Mouse (Mus musculus): ENCODE measurements around the gene Ggps1. TPM values are rescaled to one million over a fixed set of nuclear protein-coding genes. Genes with fewer than 3 reads are reported as not detected.

The Ggps1 gene
- polyA plus RNA-seq, 1 experiment from 2014 or later: 50.2 TPM

DNA sequence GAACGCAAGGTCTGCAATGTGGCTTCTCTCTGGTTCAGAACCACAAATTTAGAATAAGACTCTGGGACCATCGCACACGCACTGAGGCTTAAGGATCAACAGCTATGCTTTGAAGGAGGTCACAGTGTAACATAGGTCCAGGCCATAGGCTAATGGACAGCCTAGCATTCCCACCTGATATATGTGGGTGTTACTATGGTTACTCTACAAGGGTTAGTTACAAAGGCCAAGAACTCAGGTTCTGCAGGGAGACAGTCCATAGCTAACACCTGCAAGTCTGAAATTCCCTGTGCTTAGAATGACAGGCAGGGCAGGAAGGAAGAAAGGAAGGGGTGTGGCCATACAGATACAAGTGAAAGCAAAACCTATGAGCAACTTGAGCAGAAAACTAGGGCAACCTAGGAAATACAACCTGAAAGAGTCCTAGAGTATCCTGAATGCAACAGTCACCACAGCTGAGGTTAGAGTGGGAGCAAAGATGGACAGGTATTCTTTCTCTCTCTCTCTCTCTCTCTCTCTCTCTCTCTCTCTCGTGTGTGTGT is 51.8 kb downstream of the Ggps1 start:
- Histone ChIP-seq H3K9me3 (ENCODE audit: control insufficient read depth, low read length) (no peaks in the 10 kb centered on the region), H3K36me3 (ENCODE audit: control insufficient read depth, insufficient read depth, low read length) (peaks cover 48% of the 10 kb centered on the region), H3K9ac (ENCODE audit: low read depth, low read length) (no peak overlapping the region), H3K27ac (replicated peaks; ENCODE audit: low read depth, low read length) (no peak overlapping the region), H3K4me1 (ENCODE audit: control insufficient read depth, insufficient read depth, low read length) (no peaks in the 10 kb centered on the region), H3K27me3 (replicated peaks; ENCODE audit: control insufficient read depth, insufficient read depth, low read length) (no peaks in the 10 kb centered on the region), H3K4me3 (ENCODE audit: low read depth, low read length) (no peak overlapping the region), H3K4me2 (ENCODE audit: low read depth, low read length) (no peak overlapping the region)
- DNase-seq (ENCODE audit: low spot score) (no peak), ATAC-seq (ENCODE audit: low read depth) (no peak)
- WGBS: 94% methylated on average over 4 of the region's 4 CpGs

DNA sequence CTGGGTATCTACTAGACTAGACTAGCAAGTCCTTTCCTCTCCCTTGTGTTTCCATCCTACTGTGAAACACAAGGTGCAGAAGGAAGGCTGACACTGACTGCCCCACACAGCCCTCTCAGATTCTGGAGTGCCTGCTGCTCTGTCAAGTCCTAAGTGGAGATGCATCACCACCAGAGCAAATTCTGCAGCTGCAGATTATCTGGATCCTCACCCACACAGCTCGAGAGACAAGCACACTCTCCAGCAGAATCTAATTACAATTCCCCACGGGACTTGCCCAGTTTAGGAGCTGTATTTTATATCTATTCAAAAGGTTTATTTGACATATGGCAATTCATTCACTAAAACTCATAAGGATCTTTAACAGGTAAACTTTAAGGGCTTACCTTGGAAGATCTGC is 57.2 kb downstream of the Ggps1 start:
- peaks cover 62% of the 10 kb centered on the region for H3K36me3 ChIP-seq (ENCODE audit: control insufficient read depth, insufficient read depth, low read length)
- H3K4me1 ChIP-seq (ENCODE audit: control insufficient read depth, insufficient read depth, low read length): no peaks in the 10 kb centered on the region
- 58% methylated on average over 2 of the region's 2 CpGs for WGBS
- no peak overlapping the region for H3K4me3 ChIP-seq (ENCODE audit: low read depth, low read length)
- no peak overlapping the region for H3K4me2 ChIP-seq (ENCODE audit: low read depth, low read length)
- no peak overlapping the region for H3K9ac ChIP-seq (ENCODE audit: low read depth, low read length)
- no peaks in the 10 kb centered on the region for H3K9me3 ChIP-seq (ENCODE audit: control insufficient read depth, low read length)
- DNase-seq (ENCODE audit: low spot score) (no peak), ATAC-seq (ENCODE audit: low read depth) (no peak)
- H3K27me3 ChIP-seq (replicated peaks; ENCODE audit: control insufficient read depth, insufficient read depth, low read length): no peaks in the 10 kb centered on the region
- H3K27ac ChIP-seq (replicated peaks; ENCODE audit: low read depth, low read length): no peak overlapping the region

DNA sequence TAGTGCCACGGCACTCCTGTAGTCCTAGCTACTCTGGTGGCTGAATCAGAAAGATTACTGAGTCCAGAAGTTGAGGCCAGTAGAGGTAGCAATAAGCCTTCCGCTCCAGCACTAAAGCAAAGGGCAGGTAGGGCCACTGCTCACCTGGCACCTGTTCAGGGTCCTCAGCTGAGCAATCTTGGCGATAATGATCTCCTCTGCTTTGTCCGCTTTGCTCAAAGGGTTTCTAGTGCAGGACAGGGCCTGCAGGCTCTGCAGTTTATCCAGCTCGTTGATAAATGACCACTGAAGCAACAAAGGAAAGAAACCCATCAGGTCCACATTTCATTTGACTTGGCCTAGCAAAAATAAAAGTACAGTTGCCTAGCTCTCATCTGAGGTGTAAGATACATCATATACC is 58.3 kb downstream of the Ggps1 start:
- Histone ChIP-seq H3K36me3 (ENCODE audit: control insufficient read depth, insufficient read depth, low read length) (peaks cover 71% of the 10 kb centered on the region), H3K4me3 (ENCODE audit: low read depth, low read length) (no peak overlapping the region), H3K27ac (replicated peaks; ENCODE audit: low read depth, low read length) (no peak overlapping the region), H3K27me3 (replicated peaks; ENCODE audit: control insufficient read depth, insufficient read depth, low read length) (no peaks in the 10 kb centered on the region), H3K4me2 (ENCODE audit: low read depth, low read length) (no peak overlapping the region), H3K9ac (ENCODE audit: low read depth, low read length) (no peak overlapping the region), H3K4me1 (ENCODE audit: control insufficient read depth, insufficient read depth, low read length) (no peaks in the 10 kb centered on the region), H3K9me3 (ENCODE audit: control insufficient read depth, low read length) (no peaks in the 10 kb centered on the region)
- no peak for DNase-seq (ENCODE audit: low spot score)
- ATAC-seq (ENCODE audit: low read depth): no peak
- WGBS: 96% methylated on average over 5 of the region's 5 CpGs

DNA sequence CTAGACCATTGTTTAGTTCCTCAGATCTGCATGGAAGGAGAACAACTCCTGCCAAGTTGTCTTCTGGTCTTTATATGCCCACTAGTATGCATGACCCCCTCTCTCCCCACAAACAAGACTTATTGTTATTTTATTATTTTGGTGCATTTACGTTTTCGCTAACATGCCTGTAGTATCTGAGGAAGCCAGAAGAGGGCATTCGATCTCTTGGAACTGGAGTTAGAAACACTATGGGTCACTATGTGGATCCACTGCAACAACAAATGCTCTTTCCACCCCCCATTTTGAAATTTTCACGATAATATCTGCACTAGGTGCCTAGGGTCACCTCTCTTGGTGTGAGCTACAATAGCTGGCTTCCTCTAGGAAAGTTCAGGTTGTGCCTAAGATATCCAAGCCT is 59.2 kb downstream of the Ggps1 start:
- no peak overlapping the region for H3K27ac ChIP-seq (replicated peaks; ENCODE audit: low read depth, low read length)
- no peak overlapping the region for H3K9ac ChIP-seq (ENCODE audit: low read depth, low read length)
- H3K36me3 ChIP-seq (ENCODE audit: control insufficient read depth, insufficient read depth, low read length): peaks cover 76% of the 10 kb centered on the region
- ATAC-seq (ENCODE audit: low read depth): no peak
- no peaks in the 10 kb centered on the region for H3K27me3 ChIP-seq (replicated peaks; ENCODE audit: control insufficient read depth, insufficient read depth, low read length)
- no peak overlapping the region for H3K4me3 ChIP-seq (ENCODE audit: low read depth, low read length)
- H3K4me2 ChIP-seq (ENCODE audit: low read depth, low read length): no peak overlapping the region
- WGBS: 79% methylated on average over 4 of the region's 4 CpGs
- no peak for DNase-seq (ENCODE audit: low spot score)
- no peaks in the 10 kb centered on the region for H3K4me1 ChIP-seq (ENCODE audit: control insufficient read depth, insufficient read depth, low read length)
- no peaks in the 10 kb centered on the region for H3K9me3 ChIP-seq (ENCODE audit: control insufficient read depth, low read length)

DNA sequence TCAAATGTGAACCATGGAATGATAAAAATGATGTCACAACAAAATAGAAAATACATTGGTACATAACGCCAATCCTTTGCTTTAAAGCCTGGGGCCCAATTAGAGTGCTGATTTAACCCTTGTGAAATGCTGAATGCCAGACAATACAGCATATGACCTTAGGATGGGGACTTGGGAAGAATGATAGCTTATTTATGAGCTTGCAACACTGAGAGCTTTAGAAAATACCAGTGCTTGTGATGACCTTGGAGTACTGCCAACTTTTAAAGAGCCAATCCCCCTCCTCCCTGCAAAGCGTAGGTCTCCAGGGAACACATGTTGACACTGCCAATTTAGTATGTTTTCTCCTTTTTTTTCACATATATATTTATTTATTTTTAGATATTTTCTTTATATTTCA is 60.6 kb downstream of the Ggps1 start:
- peaks cover 82% of the 10 kb centered on the region for H3K36me3 ChIP-seq (ENCODE audit: control insufficient read depth, insufficient read depth, low read length)
- 67% methylated on average over 2 of the region's 2 CpGs for WGBS
- no peak overlapping the region for H3K4me2 ChIP-seq (ENCODE audit: low read depth, low read length)
- H3K27me3 ChIP-seq (replicated peaks; ENCODE audit: control insufficient read depth, insufficient read depth, low read length): no peaks in the 10 kb centered on the region
- H3K27ac ChIP-seq (replicated peaks; ENCODE audit: low read depth, low read length): no peak overlapping the region
- DNase-seq (ENCODE audit: low spot score) (no peak), ATAC-seq (ENCODE audit: low read depth) (no peak)
- H3K4me1 ChIP-seq (ENCODE audit: control insufficient read depth, insufficient read depth, low read length): no peaks in the 10 kb centered on the region
- H3K9me3 ChIP-seq (ENCODE audit: control insufficient read depth, low read length): no peaks in the 10 kb centered on the region
- no peak overlapping the region for H3K9ac ChIP-seq (ENCODE audit: low read depth, low read length)
- H3K4me3 ChIP-seq (ENCODE audit: low read depth, low read length): no peak overlapping the region

Other genes starting within 250 kb of the Ggps1 start
- 29.6 and 32.9 TPM in 2 replicates for gene B3galnt2, start 109.0 kb downstream of the Ggps1 start, polyA plus RNA-seq (2014; fragmentation: Nextera tagmentation; extraction: Ambion mirVana)
- gene Tbce, start 23.9 kb downstream of the Ggps1 start, polyA plus RNA-seq (2014; fragmentation: Nextera tagmentation; extraction: Ambion mirVana): 47.5 and 54.6 TPM in 2 replicates
- gene Arid4b, start 256 bp downstream of the Ggps1 start, polyA plus RNA-seq (2014; fragmentation: Nextera tagmentation; extraction: Ambion mirVana): 50.0 and 60.8 TPM in 2 replicates